Mouse (Mus musculus): ENCODE data around the gene Hist1h2ah. TPM values are rescaled to one million over a fixed set of nuclear protein-coding genes. Genes with fewer than 3 reads are reported as not detected.

Hist1h2ah gene
- polyA plus RNA-seq, 1 experiment from 2014 or later: not detected

DNA sequence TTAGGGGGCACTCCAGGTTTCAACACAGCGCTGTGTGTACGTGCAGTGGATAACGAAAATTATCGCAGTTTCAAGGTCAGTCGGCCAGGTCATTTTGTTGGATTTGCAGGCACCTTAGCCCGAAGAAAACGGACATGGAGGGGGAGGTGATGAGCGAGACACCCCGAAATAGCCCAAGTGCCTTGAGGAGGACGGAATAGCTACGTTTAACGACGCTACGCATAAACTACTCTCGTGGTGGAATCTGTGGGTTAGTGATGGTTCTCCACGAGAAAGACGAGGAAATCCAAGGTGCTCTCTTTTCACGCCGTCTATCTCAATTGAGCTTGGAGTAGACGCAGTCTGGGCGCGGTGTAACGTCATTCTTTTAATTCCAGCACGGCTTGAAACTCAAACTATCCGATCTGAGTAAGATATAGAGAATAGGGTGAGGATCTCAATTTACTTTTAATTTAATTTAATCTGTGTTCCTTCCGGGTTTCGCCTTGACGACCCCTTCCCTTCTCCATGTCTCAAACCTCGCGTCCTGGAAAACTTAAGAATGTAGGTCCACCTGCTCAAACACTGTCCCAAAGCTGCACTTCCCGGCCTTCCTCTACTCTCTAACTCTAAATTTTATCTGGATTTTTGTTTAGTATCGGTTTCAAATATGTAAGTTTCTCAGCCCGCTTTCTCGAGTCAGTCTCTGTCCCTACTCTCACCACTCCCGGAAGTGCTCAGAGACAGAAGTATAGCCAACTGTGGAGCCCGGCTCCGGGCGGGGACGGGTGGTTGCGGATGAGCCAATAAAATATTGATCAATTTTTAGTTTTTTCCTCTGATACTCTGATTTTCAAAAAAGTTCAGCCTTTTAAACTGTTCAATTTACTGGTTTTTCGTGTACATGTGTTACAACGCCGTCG, 15.2 kb downstream of the Hist1h2ah start:
- Histone ChIP-seq H3K4me1 (ENCODE audit: control insufficient read depth, insufficient read depth, low read length) (peaks cover 6% of the 10 kb centered on the region; the same call in 1 of the 2 replicates), H3K9me3 (ENCODE audit: control insufficient read depth, low read length) (0 out of 2 replicates have a peak, but pooled peaks cover 1% of the 10 kb centered on the region), H3K36me3 (ENCODE audit: control insufficient read depth, insufficient read depth, low read length) (no peaks in the 10 kb centered on the region), H3K9ac (replicated peaks; ENCODE audit: low read length) (0 out of 2 replicates have a peak overlapping the region, but pooled peaks have one; percentile 21), H3K27me3 (ENCODE audit: control insufficient read depth, insufficient read depth, low read length) (peaks cover 59% of the 10 kb centered on the region), H3K4me3 (replicated peaks; ENCODE audit: low read depth, low read length) (peak overlapping the region; percentile 33), H3K4me2 (ENCODE audit: low read length) (peak overlapping the region; percentile 58), H3K27ac (replicated peaks; ENCODE audit: low read depth, low read length) (no peak overlapping the region)
- WGBS: under 1% methylated on average over 44 of the region's 44 CpGs
- ATAC-seq (ENCODE audit: low FRiP score, low TSS enrichment): no peak
- peak; percentile 41 for DNase-seq

DNA sequence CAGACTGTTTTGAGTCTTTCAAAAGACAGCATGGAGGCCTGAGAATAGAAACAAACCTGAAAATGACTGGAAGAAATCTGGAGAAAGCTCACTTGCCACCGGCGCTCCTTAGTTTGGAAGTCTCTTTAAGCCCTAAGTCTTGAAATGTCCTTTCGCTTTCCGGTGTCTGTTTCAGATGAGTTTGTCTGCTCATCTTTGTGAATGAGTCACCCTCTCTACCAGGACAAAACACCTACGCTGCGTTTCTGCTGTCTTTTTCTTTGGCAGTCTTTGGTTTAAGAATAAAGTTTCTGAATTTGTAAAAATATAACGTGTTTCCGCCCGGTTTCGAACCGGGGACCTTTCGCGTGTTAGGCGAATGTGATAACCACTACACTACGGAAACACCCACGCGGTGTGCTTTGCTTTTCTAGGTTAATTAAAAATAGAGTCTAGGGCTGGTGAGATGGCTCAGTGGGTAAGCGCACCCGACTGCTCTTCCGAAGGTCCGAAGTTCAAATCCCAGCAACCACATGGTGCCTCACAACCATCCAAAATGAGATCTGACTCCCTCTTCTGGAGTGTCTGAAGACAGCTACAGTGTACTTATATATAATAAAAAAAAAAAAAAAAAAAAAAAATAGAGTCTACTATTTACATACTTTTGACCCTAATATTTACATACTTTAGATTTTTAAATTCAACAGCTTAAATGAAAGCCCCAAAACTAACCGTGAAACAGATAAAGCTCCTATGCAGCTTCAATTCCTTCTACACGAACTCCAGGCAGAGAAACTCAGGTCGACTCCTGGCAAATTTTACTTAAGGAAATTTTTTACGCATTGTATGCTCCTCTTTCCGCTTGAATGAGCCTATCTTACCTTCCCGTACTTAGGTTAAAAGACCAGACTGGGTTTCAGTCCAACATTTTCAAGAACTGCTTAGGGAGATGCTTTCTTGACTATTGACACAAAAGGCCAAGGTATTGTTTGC, 19.6 kb downstream of the Hist1h2ah start:
- DNase-seq (peak; percentile 79), ATAC-seq (ENCODE audit: low FRiP score, low TSS enrichment) (no peak)
- Histone ChIP-seq H3K36me3 (ENCODE audit: control insufficient read depth, insufficient read depth, low read length) (no peaks in the 10 kb centered on the region), H3K4me1 (ENCODE audit: control insufficient read depth, insufficient read depth, low read length) (peaks cover 6% of the 10 kb centered on the region; the same call in 1 of the 2 replicates), H3K4me2 (ENCODE audit: low read length) (no peak overlapping the region), H3K27ac (replicated peaks; ENCODE audit: low read depth, low read length) (no peak overlapping the region), H3K4me3 (replicated peaks; ENCODE audit: low read depth, low read length) (no peak overlapping the region), H3K27me3 (ENCODE audit: control insufficient read depth, insufficient read depth, low read length) (peaks cover 85% of the 10 kb centered on the region), H3K9me3 (ENCODE audit: control insufficient read depth, low read length) (0 out of 2 replicates have a peak, but pooled peaks cover 3% of the 10 kb centered on the region), H3K9ac (replicated peaks; ENCODE audit: low read length) (no peak overlapping the region)
- WGBS: 16% methylated on average over 27 of the region's 27 CpGs

DNA sequence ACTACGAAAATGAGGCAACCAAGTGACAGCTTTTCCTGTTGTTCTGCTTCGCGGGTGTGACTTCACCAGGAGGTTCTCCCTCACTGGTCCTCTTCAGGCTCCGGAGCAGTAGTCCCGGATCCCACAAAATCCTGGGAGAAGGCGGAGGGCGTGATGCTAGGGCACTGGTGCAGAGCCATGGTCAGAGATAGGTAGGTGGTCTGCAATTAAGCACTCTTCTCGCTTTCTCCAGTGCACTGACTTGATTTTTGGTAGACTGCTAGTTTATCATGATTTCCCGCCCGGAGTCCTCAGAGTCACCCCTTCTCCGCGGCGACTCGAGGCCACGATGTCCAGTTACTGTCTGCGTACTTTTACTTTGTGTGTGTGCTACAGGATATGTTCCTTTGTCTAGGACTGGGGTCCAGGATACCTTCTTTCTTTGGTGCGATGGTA, 20.9 kb downstream of the Hist1h2ah start:
- no peak overlapping the region for H3K4me3 ChIP-seq (replicated peaks; ENCODE audit: low read depth, low read length)
- H3K9me3 ChIP-seq (ENCODE audit: control insufficient read depth, low read length): 0 out of 2 replicates have a peak, but pooled peaks cover 3% of the 10 kb centered on the region
- H3K9ac ChIP-seq (replicated peaks; ENCODE audit: low read length): no peak overlapping the region
- no peak overlapping the region for H3K27ac ChIP-seq (replicated peaks; ENCODE audit: low read depth, low read length)
- no peaks in the 10 kb centered on the region for H3K4me1 ChIP-seq (ENCODE audit: control insufficient read depth, insufficient read depth, low read length)
- DNase-seq (no peak), ATAC-seq (ENCODE audit: low FRiP score, low TSS enrichment) (no peak)
- peaks cover 86% of the 10 kb centered on the region for H3K27me3 ChIP-seq (ENCODE audit: control insufficient read depth, insufficient read depth, low read length)
- 17% methylated on average over 17 of the region's 17 CpGs for WGBS
- H3K36me3 ChIP-seq (ENCODE audit: control insufficient read depth, insufficient read depth, low read length): no peaks in the 10 kb centered on the region
- 0 out of 2 replicates have a peak overlapping the region, but pooled peaks have one; percentile 2 for H3K4me2 ChIP-seq (ENCODE audit: low read length)

DNA sequence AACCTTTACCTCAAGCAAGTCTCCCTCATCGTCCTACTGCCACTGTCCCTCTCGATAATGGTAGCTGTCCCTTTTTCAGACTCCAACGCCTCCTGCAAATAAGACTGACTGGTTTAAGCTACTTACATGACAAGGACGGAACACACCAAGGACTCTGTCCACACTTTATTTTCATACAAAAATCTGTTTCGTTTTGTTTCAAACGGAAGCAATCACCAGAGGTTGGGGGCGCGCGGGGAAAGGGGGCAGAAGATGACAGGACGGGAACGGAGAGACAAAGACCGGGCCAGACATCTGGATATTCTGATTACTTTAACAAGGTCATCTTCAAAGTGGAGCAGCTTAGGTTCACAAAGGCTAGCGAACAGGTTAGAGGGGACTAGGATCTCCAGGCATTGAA, 21.7 kb downstream of the Hist1h2ah start:
- H3K4me3 ChIP-seq (replicated peaks; ENCODE audit: low read depth, low read length): no peak overlapping the region
- DNase-seq (no peak), ATAC-seq (ENCODE audit: low FRiP score, low TSS enrichment) (no peak)
- H3K36me3 ChIP-seq (ENCODE audit: control insufficient read depth, insufficient read depth, low read length): no peaks in the 10 kb centered on the region
- H3K27ac ChIP-seq (replicated peaks; ENCODE audit: low read depth, low read length): no peak overlapping the region
- no peaks in the 10 kb centered on the region for H3K4me1 ChIP-seq (ENCODE audit: control insufficient read depth, insufficient read depth, low read length)
- WGBS: 18% methylated on average over 13 of the region's 13 CpGs
- 0 out of 2 replicates have a peak, but pooled peaks cover 3% of the 10 kb centered on the region for H3K9me3 ChIP-seq (ENCODE audit: control insufficient read depth, low read length)
- H3K4me2 ChIP-seq (ENCODE audit: low read length): no peak overlapping the region
- no peak overlapping the region for H3K9ac ChIP-seq (replicated peaks; ENCODE audit: low read length)
- H3K27me3 ChIP-seq (ENCODE audit: control insufficient read depth, insufficient read depth, low read length): peaks cover 86% of the 10 kb centered on the region

DNA sequence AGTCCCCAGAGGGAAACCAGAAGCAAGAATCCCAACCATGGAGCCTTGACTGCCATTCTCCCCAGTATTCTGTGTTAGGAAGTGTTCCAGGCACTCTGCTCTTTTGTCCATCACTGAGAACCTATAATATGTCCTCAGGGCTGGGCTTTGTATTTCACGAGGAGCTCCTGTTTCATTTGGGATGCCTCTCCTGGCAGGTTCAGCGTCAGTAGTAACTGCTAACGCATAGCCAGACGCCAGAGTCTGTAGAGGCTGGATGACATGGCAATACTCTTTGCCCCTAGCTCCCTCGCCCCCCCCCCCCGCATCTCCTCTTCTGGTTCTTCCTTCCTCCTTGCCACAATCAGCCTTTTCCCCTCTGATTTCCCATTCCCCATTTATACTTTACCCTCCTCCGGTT, 25.7 kb downstream of the Hist1h2ah start, which contains the start of gene Prss16:
Gene Prss16 (minus strand): TSS at position 101 of the 400 bp plus-strand sequence.
- Histone ChIP-seq H3K4me1 (ENCODE audit: control insufficient read depth, insufficient read depth, low read length) (peaks cover 15% of the 10 kb centered on the region; the same call in 1 of the 2 replicates), H3K27me3 (ENCODE audit: control insufficient read depth, insufficient read depth, low read length) (peaks cover 93% of the 10 kb centered on the region), H3K27ac (replicated peaks; ENCODE audit: low read depth, low read length) (no peak within 1 kb of the TSS), H3K9ac (replicated peaks; ENCODE audit: low read length) (no peak within 1 kb of the TSS), H3K4me2 (ENCODE audit: low read length) (no peak within 1 kb of the TSS), H3K4me3 (replicated peaks; ENCODE audit: low read depth, low read length) (no peak within 1 kb of the TSS), H3K9me3 (ENCODE audit: control insufficient read depth, low read length) (no peaks in the 10 kb centered on the region), H3K36me3 (ENCODE audit: control insufficient read depth, insufficient read depth, low read length) (no peaks in the 10 kb centered on the region)
- ATAC-seq (ENCODE audit: low FRiP score, low TSS enrichment): no peak
- DNase-seq: no peak
- WGBS: 41% methylated on average over 7 of the region's 7 CpGs

DNA sequence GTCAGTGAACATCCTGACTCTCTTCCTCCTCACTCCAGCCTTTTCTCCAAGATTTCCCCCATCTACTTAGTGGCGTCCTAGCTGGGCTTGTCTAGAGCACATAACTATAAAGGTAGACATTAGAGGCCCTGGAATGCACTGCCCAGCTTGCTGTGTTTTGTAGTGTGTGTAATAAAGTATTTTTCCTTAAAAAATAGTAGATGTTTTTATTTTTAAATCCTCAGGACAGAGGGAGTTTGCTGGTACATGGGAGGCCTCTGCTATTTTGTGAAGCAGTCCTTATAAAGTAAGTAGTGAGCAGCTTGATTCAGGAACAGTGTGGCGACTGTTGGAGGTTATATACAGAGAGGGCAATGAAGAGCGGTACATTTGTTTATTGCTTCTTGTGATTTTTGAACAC, 26.7 kb downstream of the Hist1h2ah start:
- Histone ChIP-seq H3K27ac (replicated peaks; ENCODE audit: low read depth, low read length) (no peak overlapping the region), H3K4me1 (ENCODE audit: control insufficient read depth, insufficient read depth, low read length) (peaks cover 15% of the 10 kb centered on the region; the same call in 1 of the 2 replicates), H3K4me2 (ENCODE audit: low read length) (no peak overlapping the region), H3K4me3 (replicated peaks; ENCODE audit: low read depth, low read length) (no peak overlapping the region), H3K9ac (replicated peaks; ENCODE audit: low read length) (no peak overlapping the region), H3K36me3 (ENCODE audit: control insufficient read depth, insufficient read depth, low read length) (no peaks in the 10 kb centered on the region), H3K27me3 (ENCODE audit: control insufficient read depth, insufficient read depth, low read length) (peaks cover 93% of the 10 kb centered on the region), H3K9me3 (ENCODE audit: control insufficient read depth, low read length) (no peaks in the 10 kb centered on the region)
- WGBS: 77% methylated on average over 3 of the region's 3 CpGs
- DNase-seq (no peak), ATAC-seq (ENCODE audit: low FRiP score, low TSS enrichment) (no peak)

DNA sequence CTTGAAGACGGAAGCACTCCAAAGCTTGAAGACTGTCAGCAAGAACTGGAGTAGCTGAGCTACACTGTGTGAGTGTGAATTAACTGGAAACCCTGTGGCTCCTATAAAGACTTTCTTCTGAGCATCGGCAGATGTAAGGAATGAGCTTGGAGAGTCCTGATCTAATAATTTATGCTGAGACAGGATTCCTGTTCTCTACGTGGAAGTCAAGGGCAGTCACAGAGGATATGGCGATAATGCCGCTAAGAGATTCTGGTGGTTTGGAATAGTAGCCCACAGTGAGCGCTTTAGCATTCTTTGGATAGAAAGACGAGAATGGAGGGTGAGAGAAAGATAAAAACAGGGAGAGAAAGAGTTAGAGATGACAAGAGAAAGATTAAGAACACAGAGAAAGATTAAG, 27.5 kb downstream of the Hist1h2ah start:
- Histone ChIP-seq H3K4me3 (replicated peaks; ENCODE audit: low read depth, low read length) (no peak overlapping the region), H3K4me1 (ENCODE audit: control insufficient read depth, insufficient read depth, low read length) (peaks cover 15% of the 10 kb centered on the region; the same call in 1 of the 2 replicates), H3K36me3 (ENCODE audit: control insufficient read depth, insufficient read depth, low read length) (no peaks in the 10 kb centered on the region), H3K9me3 (ENCODE audit: control insufficient read depth, low read length) (no peaks in the 10 kb centered on the region), H3K4me2 (ENCODE audit: low read length) (no peak overlapping the region), H3K9ac (replicated peaks; ENCODE audit: low read length) (no peak overlapping the region), H3K27me3 (ENCODE audit: control insufficient read depth, insufficient read depth, low read length) (peaks cover 95% of the 10 kb centered on the region), H3K27ac (replicated peaks; ENCODE audit: low read depth, low read length) (no peak overlapping the region)
- DNase-seq (no peak), ATAC-seq (ENCODE audit: low FRiP score, low TSS enrichment) (no peak)
- 57% methylated on average over 7 of the region's 7 CpGs for WGBS

DNA sequence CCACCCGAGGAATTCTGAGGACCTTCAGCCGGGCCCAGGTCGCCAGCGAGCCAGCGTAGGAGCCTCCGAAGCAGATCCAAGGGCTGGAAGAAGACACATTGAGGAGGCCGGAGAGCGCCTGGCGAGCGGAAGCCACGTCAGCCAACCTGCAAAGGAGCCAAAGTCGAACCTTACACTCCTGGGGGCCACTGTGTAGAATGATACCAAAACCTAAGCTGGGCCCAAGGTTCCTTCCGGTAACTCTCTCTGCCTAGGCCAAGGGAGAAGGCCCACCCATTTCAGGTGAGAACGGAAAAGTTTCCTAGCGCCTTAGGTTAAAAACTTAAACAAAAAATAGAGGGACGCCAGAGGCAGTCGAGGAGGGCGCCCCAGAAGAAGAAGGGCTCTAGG, 28.3 kb downstream of the Hist1h2ah start:
- Histone ChIP-seq H3K9me3 (ENCODE audit: control insufficient read depth, low read length) (no peaks in the 10 kb centered on the region), H3K27me3 (ENCODE audit: control insufficient read depth, insufficient read depth, low read length) (peaks cover 95% of the 10 kb centered on the region), H3K4me2 (ENCODE audit: low read length) (peak overlapping the region; percentile 73), H3K4me3 (replicated peaks; ENCODE audit: low read depth, low read length) (peak overlapping the region; percentile 36), H3K9ac (replicated peaks; ENCODE audit: low read length) (no peak overlapping the region), H3K4me1 (ENCODE audit: control insufficient read depth, insufficient read depth, low read length) (peaks cover 15% of the 10 kb centered on the region; the same call in 1 of the 2 replicates), H3K27ac (replicated peaks; ENCODE audit: low read depth, low read length) (no peak overlapping the region), H3K36me3 (ENCODE audit: control insufficient read depth, insufficient read depth, low read length) (no peaks in the 10 kb centered on the region)
- ATAC-seq (ENCODE audit: low FRiP score, low TSS enrichment): no peak
- DNase-seq: no peak
- 2% methylated on average over 18 of the region's 18 CpGs for WGBS

All from midbrain, embryonic 14.5 days (tissue).